Mouse (Mus musculus) midbrain, postnatal 0 days (tissue): ENCODE data around the gene Hsbp1. TPM values are rescaled to one million over a fixed set of nuclear protein-coding genes. Genes with fewer than 3 reads are reported as not detected.

Experiments
- ATAC-seq: fragments of 200-750 bp; cut with Nextera tagmentation; 2 replicates; pipeline ENCODE4 v1.8.0; 2017; ENCODE audit warnings: moderate number of reproducible peaks, mild to moderate bottlenecking, moderate TSS enrichment, moderate library complexity; ENCODE audit not compliant: low FRiP score
- DNase-seq: peaks from one replicate; pipeline ENCODE4 v3.0.0-alpha.2; 2015; ENCODE audit warnings: low spot score
- H3K27ac ChIP-seq: fragments of 300-500 bp; sonication (generic); 2 replicates; pipeline ENCODE4 v1.5.1; 2014; ENCODE audit warnings: low read depth, mild to moderate bottlenecking, low read length, mixed read lengths
- H3K27me3 ChIP-seq: fragments of 300-500 bp; sonication (generic); 2 replicates; pipeline ENCODE4 v1.6.1; 2014; ENCODE audit warnings: low read length, control low read depth, mixed read lengths; ENCODE audit not compliant: insufficient read depth
- H3K36me3 ChIP-seq: fragments of 300-500 bp; sonication (generic); 2 replicates; pipeline ENCODE4 v1.6.1; 2014; ENCODE audit warnings: low read length, control low read depth, mixed read lengths; ENCODE audit not compliant: insufficient read depth
- H3K4me1 ChIP-seq: fragments of 300-500 bp; sonication (generic); 2 replicates; pipeline ENCODE4 v1.6.1; 2014; ENCODE audit warnings: mild to moderate bottlenecking, control low read depth, antibody characterized with exemption, low read length, mixed read lengths; ENCODE audit not compliant: insufficient read depth
- H3K4me2 ChIP-seq: fragments of 300-500 bp; sonication (generic); 2 replicates; pipeline ENCODE4 v1.6.1; 2014; ENCODE audit warnings: low read depth, mild to moderate bottlenecking, low read length, mixed read lengths; ENCODE audit not compliant: poor library complexity, severe bottlenecking
- H3K4me3 ChIP-seq: fragments of 300-500 bp; sonication (generic); 2 replicates; pipeline ENCODE4 v1.5.1; 2014; ENCODE audit warnings: low read depth, mild to moderate bottlenecking, low read length, moderate library complexity
- H3K9ac ChIP-seq: fragments of 300-500 bp; sonication (generic); replicated peaks from 2 replicates; pipeline ENCODE4 v1.6.1; 2014; ENCODE audit warnings: mild to moderate bottlenecking, low read length, moderate library complexity, mixed read lengths; ENCODE audit not compliant: poor library complexity, severe bottlenecking
- H3K9me3 ChIP-seq: fragments of 300-500 bp; sonication (generic); 2 replicates; pipeline ENCODE4 v1.6.1; 2016; ENCODE audit warnings: low read length, control low read depth
- CTCF ChIP-seq: IDR thresholded peaks from 2 replicates; pipeline ENCODE4 v1.5.1; 2016; ENCODE audit warnings: antibody characterized with exemption, mild to moderate bottlenecking
- WGBS: fragments of 180-500 bp; shearing (Covaris S2); extraction: QIAGEN DNeasy Blood & Tissue Kit; methylation state at CpG from one replicate; pipeline ENCODE4 v1.1.7; 2014; 5-methylcytosine and 5-hydroxymethylcytosine counted together
- polyA plus RNA-seq: library from polyadenylated mRNA; unstranded; fragments of >200 nt; fragmentation: Nextera tagmentation; extraction: Ambion mirVana; gene quantifications from 2 replicates; pipeline ENCODE4 v1.2.1, GENCODE M21; 2015
- total RNA-seq: library from RNA; depleted of rRNA; stranded (reverse); fragments of >200 nt; gene quantifications from 2 replicates; pipeline ENCODE4 v1.2.3, GENCODE M21; 2014; rRNA removed

Gene Hsbp1
- total and polyA plus RNA-seq, 2 experiments from 2014 or later, result 445 to 1,211 TPM

DNA sequence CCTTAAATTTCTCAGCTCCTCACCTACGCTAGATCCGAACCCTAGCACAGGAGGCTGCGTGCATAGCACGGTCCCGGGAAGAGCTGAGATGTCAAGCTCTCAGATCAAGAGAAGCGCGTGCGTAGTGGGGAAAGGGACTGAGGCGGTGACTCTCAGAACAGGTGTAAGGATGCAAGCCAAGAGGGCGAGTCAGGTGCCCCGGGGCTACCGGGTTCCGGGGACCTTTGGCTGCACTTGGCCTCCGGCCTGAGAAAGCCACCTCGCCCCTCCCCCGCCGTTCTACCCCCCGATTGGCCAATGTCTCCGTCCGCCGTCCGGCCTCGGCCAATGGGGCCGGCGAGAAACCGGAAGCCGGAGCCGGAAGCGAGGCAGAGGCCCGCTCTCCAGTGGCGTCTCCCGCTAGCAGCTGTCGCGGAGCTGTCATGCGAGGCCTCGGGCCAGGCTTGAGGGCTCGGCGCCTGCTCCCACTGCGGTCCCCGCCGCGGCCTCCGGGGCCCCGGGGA, 50.3 kb downstream of the Hsbp1 start, which contains the start of gene Mlycd:
Gene Mlycd (plus strand): TSS at position 355 of the 503 bp plus-strand sequence.
- Histone ChIP-seq H3K4me3 (peak within 1 kb of the TSS; percentile 79), H3K27ac (peak within 1 kb of the TSS; percentile 92), H3K4me1 (peaks cover 9% of the 10 kb centered on the region), H3K36me3 (peaks cover 4% of the 10 kb centered on the region; the same call in 1 of the 2 replicates), H3K27me3 (no peaks in the 10 kb centered on the region; the same call in 1 of the 2 replicates), H3K9me3 (no peaks in the 10 kb centered on the region), H3K9ac (peak within 1 kb of the TSS; percentile 94), H3K4me2 (peak within 1 kb of the TSS; percentile 99)
- WGBS, result under 1% methylated on average over 44 of the region's 44 CpGs
- ATAC-seq (peak; percentile 90), DNase-seq (peak; percentile 96)
- no peak for TF ChIP-seq CTCF

DNA sequence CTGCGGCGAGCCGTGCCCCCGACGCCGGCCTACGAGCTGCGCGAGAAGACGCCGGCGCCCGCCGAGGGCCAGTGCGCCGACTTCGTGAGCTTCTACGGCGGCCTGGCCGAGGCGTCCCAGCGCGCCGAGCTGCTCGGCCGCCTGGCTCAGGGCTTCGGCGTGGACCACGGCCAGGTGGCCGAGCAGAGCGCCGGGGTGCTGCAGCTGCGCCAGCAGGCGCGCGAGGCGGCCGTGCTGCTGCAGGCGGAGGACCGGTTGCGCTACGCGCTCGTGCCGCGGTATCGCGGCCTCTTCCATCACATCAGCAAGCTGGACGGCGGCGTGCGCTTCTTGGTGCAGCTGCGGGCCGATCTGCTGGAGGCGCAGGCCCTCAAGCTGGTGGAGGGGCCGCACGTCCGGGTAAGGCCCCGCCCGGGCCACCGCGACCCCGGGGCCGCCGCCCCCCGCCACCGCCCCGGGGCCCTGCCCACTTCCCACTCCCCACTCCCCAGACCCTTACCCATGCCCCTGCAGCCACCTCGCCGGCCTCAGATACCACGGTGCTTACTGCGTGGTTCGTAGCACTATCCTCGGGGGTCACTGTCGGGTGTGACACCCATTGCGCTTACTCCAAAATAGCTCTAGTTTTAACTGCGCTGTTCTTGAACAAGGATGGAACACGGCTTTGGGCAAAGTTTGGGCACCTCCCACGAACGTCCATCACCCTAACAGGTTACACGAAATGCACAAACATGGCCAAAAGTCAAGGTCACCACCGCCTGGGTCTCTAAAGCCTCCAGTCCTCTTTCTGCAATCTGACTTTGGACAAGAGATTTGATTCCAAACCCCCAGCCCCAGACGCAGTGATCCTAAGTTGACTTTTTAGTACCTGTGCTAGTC, 51.0 kb downstream of the Hsbp1 start:
- peak overlapping the region; percentile 92 for H3K27ac ChIP-seq
- peak overlapping the region; percentile 79 for H3K4me3 ChIP-seq
- no peaks in the 10 kb centered on the region; the same call in 1 of the 2 replicates for H3K27me3 ChIP-seq
- H3K36me3 ChIP-seq, result peaks cover 4% of the 10 kb centered on the region; the same call in 1 of the 2 replicates
- WGBS, result 7% methylated on average over 50 of the region's 83 CpGs
- DNase-seq, result peak; percentile 40
- TF ChIP-seq CTCF, result no peak
- H3K9ac ChIP-seq, result peak overlapping the region; percentile 94
- H3K4me2 ChIP-seq, result peak overlapping the region; percentile 99
- H3K4me1 ChIP-seq, result peaks cover 9% of the 10 kb centered on the region
- no peaks in the 10 kb centered on the region for H3K9me3 ChIP-seq
- ATAC-seq, result peak; percentile 55

Other genes starting within 250 kb of the Hsbp1 start
- gene Mlycd, start 50.4 kb downstream of the Hsbp1 start, total RNA-seq, result 27.0 and 32.1 TPM in 2 replicates
- 19.0 and 20.6 TPM in 2 replicates for gene Mlycd, start 50.4 kb downstream of the Hsbp1 start, polyA plus RNA-seq
- 0.38 TPM in 1 of 2 replicates, not detected in the other for gene Osgin1, start 89.6 kb downstream of the Hsbp1 start, total RNA-seq
- gene Osgin1, start 89.6 kb downstream of the Hsbp1 start, polyA plus RNA-seq, result 0.15 and 0.32 TPM in 2 replicates
- 106 and 119 TPM in 2 replicates for gene Necab2, start 102.2 kb downstream of the Hsbp1 start, total RNA-seq
- 76.6 and 84.6 TPM in 2 replicates for gene Necab2, start 102.2 kb downstream of the Hsbp1 start, polyA plus RNA-seq
- gene Slc38a8, start 157.2 kb downstream of the Hsbp1 start, total RNA-seq, result 0.16 and 0.19 TPM in 2 replicates
- 0.09 and 0.12 TPM in 2 replicates for gene Slc38a8, start 157.2 kb downstream of the Hsbp1 start, polyA plus RNA-seq
- gene Mbtps1, start 214.2 kb downstream of the Hsbp1 start, total RNA-seq, result 68.8 and 72.7 TPM in 2 replicates
- gene Mbtps1, start 214.2 kb downstream of the Hsbp1 start, polyA plus RNA-seq, result 45.5 and 46.0 TPM in 2 replicates
- gene Hsdl1, start 230.7 kb downstream of the Hsbp1 start, total RNA-seq, result 164 and 176 TPM in 2 replicates
- 164 and 174 TPM in 2 replicates for gene Hsdl1, start 230.7 kb downstream of the Hsbp1 start, polyA plus RNA-seq
- 0.47 and 1.1 TPM in 2 replicates for gene Dnaaf1, start 230.7 kb downstream of the Hsbp1 start, total RNA-seq
- 0.51 and 0.60 TPM in 2 replicates for gene Dnaaf1, start 230.7 kb downstream of the Hsbp1 start, polyA plus RNA-seq